Mouse (Mus musculus) urinary bladder, postnatal 10 days (tissue): ENCODE measurements around the gene Tet1.

Source experiments
- DNase-seq: peaks from one replicate; pipeline ENCODE4 v3.0.0; 2022; ENCODE audit warnings: low spot score

Tet1 gene

GRCm38 (mm10) chr10:62892549-62893232, 16.1 kb downstream of the Tet1 start:
- DNase-seq = no peak

DNA sequence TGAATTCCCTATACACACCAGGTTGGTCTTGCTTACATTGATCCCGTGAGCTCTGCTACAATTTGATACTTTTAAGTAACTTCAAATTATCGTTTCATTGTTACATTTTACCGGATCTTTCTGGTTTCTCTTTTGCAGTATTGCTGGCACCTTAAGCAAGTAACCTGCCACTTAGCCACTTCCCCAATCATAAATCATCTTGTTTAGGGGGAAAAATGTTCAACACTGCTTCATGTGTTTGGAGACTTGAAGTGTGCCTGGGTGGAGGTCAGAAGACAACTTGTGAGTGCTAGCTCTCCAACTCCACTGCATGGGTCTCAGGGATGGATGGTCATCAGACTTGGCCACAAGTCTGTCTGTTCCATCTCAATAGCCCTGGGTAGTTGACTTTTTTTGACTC, 17.8 kb downstream of the Tet1 start:
- no peak for DNase-seq

GRCm38 (mm10) chr10:62886799-62887591, 21.8 kb downstream of the Tet1 start:
- no peak for DNase-seq

DNA sequence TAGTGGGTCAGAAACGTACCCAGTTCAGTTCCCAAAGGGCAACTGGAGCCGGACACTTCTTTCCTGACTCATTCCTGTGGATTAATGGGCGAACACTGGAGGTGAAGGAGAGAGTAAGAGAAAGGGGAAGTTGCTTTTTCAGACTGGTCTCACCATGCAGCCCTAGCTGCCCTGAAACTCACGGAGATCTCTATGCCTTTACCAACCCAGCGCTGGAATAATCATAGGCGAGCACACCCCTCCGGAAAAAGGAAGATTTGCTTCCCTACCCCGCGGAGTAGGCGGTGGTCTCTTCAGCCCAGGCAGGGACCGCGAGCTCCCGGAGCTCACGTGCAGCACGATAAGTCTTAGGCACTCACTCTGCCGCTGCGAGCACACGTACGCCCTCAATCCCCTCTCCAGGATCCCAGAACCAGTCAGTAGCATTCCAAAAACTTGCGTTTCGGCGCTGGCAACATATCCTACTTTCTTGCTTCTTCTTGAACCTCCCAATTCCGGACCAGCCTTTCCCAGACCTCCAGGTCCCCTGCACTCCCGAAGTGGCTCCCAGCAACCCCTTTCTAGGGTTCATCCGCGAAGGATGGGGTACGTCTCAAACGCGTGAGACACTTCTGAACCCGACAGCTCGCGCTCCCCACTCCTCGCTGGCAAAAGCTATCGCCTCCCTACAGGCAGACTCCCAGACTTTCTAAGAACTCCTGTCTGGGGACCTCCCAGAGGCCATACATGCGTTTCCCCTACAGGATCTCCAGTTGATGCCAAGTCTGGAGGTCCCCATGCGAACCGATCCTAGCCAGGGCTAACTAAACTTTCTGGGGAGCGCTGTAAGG, 22.6 kb downstream of the Tet1 start:
- no peak for DNase-seq

GRCm38 (mm10) chr10:62885460-62885859, 23.3 kb downstream of the Tet1 start:
- no peak for DNase-seq

DNA sequence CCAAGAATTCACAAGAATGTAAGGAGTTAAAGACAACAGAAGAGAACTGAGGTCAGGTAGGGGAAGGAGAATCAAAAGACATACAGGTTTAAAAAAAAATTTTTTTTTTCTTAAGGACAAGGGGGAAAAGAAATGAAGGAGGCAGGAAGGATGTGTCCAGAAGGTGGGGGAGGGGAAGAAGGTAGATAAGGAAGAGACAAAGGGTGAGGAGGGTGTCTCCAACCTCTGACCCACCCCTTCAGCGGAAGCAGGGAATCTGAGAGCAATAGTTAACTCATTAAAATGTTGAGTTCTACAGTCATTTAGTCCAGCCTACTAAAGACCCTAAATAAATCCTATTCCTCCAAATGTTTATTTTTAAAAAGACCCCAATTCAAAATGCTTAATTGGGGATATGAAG, 24.3 kb downstream of the Tet1 start:
- no peak for DNase-seq

DNA sequence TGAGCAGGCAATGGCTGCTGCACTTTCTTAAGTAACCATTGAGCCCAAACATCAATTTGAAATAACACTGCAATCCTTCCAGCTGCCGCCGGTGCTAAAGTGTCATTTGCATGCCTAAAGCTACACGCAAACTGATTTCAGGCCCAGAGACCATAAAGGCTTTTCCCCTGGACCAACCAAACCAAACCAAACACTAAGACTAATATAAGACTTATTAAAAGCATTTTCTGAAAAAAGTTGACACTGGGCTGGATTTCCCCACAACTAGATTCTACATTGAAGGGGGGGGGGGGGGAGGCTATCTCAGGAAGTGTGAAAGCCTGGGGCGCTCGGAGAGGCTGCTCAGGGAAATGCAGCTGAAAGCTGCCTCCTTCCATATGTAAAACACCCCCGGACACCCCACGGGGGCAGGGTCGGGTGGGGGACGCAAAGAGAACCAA, 24.8 kb downstream of the Tet1 start:
- no peak for DNase-seq

DNA sequence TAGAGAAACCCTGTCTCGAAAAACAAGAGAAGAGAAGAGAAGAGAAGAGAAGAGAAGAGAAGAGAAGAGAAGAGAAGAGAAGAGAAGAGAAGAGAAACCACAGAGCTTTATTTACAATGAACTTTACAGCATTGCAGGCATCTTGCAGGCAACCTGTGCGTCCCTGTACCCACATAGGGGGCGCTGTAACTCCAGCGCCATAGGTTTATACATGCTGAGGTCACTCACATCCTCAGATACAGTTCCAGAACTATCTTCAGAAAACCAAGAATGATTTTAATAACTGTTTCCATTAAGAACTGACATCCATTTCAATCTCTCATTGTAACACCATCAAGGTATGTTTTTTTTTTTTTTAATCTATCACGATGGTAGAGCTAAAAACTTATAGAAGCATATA, 27.6 kb downstream of the Tet1 start:
- no peak for DNase-seq

DNA sequence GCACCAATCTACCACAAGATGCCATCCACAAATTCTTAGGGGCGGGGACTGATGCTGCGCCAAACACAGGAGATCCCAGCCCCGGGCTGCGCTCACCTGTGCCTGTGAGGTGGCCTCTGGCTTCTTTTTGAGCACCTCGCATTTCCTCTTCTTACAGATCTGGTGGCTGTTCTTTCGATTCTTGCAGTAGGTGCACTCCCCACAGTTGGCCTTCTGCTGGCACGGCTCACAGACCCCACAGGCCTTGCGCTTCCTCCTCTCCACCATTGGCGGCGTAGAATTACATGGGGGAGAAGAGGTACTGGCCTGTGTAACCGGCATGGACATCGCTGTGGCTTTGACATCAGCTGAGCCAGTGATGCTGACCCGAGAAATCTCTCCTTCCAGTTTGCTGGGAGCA, 30.7 kb downstream of the Tet1 start:
- no peak for DNase-seq

DNA sequence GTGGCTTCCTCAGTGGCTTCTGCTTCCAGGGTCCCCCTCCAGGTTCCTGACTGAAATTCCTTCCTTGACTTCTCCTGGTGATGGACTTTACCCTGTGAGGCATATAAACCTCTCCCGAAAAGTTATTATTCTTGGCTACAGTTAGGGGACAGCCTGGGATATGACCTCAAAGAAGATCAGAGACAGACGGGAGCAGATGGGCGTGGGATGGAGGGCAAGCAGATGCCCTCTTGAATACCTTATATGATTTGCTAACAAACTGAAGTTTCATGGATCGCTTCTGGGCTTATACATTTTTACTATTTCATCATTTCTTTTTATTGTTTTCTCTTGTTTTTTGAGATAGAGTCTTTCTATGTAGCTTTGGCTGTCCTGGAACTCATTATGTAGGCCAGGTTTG, 33.2 kb downstream of the Tet1 start:
- no peak for DNase-seq

- DNase-seq = no peak
These were observed 34.0 kb downstream of the Tet1 start for GRCm38 (mm10) chr10:62874828-62875227.

DNA sequence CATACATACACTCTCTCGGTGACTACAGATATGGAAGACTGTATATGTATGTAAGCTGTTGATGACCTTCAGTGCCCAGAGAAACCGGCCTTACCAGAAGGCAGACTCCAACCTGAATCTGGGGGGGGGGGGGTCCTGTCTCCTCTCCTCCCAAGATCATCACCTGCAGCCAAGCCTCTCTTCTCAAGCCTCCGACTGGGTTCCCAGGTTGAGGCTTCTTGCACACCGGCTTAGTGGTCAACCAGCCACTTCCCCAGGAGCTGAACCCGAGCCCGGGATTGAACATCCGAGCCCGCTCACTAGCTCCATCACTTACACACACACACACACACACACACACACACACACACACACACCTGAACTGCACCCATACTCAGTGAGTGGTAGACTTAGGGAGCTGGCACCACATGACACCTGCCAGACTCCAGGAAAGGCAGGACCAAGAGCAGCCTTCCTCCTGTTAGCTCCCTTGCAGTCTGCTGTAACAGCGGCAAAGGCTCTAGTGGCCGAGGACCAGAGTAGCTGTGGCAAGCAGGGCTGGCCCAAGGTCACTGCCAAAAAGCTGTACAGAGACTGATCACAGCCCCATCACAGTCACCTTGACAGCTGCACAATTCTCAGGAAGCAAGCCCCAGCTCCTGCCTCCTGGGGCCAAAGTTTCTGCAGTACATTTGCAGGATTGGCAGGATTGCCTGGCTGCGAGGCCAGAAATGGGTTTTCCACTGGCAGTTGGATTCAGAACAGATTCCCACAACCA, 42.6 kb downstream of the Tet1 start:
- DNase-seq = no peak

DNA sequence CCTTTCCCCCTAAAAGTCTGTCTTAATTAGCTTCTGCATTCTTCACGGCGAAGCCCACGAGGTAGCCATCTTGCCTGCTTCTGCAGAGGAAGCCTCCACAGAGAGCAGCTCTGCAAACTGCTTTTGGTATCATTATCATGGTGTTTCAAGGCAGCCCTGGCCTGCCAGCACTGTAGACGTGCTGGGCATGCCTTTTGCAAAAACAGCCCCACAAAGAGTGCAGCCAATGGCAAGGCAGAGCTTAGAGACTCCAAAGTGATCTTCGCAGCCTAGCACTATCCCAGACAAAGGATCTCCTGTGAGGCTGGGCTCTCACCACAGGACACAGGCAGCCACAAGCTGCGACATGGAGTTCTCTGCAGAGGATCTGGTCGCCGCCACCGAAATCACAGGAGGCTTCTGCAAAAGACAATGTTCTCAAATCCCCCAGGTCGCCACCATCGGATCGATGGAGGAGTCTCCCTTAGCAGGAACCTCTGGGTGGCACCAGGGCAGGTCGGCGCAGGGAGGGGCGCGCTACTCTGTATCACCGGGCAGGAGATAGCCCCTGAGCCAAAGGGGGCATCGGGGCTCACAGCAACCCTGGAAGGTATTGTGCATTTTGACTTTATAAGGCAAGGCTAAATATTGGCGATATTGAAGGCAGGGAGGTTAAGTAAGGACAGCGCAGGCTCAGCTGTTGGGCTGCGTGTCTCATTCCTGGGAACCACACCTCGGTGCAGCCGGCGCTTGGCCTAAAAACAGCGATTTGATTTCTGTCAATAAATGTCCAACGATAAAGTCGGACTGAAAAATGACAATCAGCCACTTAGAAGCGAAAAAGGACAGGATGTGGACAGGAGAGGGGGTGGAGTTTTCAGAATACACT, 43.4 kb downstream of the Tet1 start:
- no peak for DNase-seq

DNA sequence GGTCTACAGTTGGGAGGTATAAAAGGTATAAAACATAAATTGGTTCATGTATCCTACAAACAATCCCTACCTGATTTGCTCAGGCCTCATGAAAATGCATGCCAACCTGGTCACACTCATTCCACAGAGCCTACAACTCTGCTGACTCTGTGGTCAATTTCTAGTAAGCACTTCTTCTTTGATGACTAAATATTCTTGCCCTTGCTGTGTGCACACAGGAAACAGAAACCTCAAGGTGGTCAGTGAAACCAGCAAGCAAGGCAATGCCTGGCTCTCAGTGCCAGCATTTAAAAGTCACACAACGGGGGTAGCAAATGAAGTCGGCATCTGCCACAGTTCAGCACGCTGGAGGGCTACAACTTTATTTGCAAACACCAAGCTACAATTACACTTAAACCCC, 45.2 kb downstream of the Tet1 start:
- no peak for DNase-seq

- DNase-seq = no peak
These were observed 46.4 kb downstream of the Tet1 start for GRCm38 (mm10) chr10:62862435-62862834.

GRCm38 (mm10) chr10:62858967-62859366, 49.8 kb downstream of the Tet1 start:
- DNase-seq = no peak

- DNase-seq = no peak
These were observed 52.0 kb downstream of the Tet1 start for GRCm38 (mm10) chr10:62856690-62857290.

GRCm38 (mm10) chr10:62854992-62855391, 53.8 kb downstream of the Tet1 start:
- DNase-seq = no peak

DNA sequence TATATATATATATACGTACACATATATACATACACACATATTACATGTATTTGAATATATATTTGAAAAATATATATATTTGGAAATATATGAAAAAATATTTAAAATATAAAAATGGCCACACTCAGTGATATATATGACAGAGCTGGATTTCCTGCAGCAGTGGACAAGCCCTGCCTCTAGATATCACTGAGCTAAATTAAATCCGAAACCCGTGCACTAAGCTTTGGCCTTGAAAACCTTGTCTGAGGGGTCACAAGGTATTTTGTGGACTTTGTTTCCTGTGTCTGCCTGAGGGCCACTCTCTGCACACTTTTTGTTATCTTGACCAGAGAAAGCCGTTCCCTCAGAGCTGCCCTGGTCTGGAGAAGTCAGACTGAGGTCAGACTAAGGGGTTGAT, 54.2 kb downstream of the Tet1 start:
- no peak for DNase-seq

GRCm38 (mm10) chr10:62851578-62851977, 57.2 kb downstream of the Tet1 start:
- no peak for DNase-seq

DNA sequence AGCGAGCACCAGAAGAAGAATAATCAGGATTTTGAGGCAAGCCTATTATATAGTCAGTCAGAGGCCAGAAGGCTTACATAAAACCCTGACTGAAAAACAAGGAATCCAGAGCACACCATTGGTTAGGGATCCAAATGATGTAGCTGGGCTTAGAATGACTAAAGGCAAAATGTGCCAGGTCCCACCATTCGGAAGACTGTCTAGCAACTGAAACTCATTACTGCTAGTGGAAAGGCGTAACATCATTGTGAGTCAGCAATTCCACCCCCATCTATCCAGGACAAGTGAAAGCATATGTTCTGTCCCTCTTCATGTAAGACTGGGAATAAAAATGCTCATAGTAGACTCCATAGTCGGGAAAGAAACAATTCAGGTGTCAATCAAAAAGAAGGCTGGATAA, 57.8 kb downstream of the Tet1 start:
- no peak for DNase-seq
